In the genomic region with DNA sequence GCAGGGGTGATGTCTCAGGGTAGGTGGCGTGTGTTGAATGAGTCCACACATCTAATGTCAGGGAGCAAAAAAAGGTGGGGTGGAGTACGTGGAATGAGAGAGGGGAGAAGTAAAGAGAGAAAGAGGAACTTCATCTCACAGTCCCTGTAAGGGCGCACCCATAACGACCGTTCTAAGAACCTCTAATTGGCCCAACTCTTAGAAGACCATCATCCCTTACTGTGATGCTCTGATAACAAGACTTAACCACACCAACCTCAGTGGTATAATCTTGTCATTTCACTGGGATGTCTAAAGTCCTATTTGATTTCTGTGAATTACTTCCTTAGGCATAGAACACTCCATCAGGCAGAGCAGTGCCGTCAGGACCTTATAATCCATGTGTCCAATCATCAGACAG, we compare ENCODE assay signal across 18 mouse cellular contexts. TPM values are rescaled to one million over a fixed set of nuclear protein-coding genes. Genes with fewer than 3 reads are reported as not detected.
"Had no signal": no experiment of that assay in that cellular context is flagged by ENCODE, and none has a peak within 500 bp of the region (broad histone marks: within the 10 kb centered on the region; RNA-seq: fewer than 3 reads in every experiment).

No protein-coding gene starts in this region.

- H3K27me3 ChIP-seq: megakaryocyte, embryonic 14.5 days had no signal

- H3K9ac ChIP-seq: lung, embryonic 14.5 days had no signal

- DNase-seq: kidney, adult 18-20 months; kidney, postnatal 25 days; layer of hippocampus, postnatal 36 days; lung, embryonic 14.5 days; midbrain, embryonic 14.5 days; thymus, adult 2 months; thymus, postnatal 14 days; thymus, postnatal 4 days had no signal

- H3K4me3 ChIP-seq: layer of hippocampus, adult 2 months; left cerebral cortex, adult 2 months; megakaryocyte, embryonic 14.5 days had no signal

- H3K27ac ChIP-seq: kidney, postnatal 0 days; layer of hippocampus, adult 2 months; left cerebral cortex, adult 2 months; macrophage; stomach, postnatal 0 days had no signal

- H3K4me1 ChIP-seq: megakaryocyte, embryonic 14.5 days had no signal

- ATAC-seq: intestine, embryonic 16.5 days; lung, postnatal 0 days had no signal

- H3K4me2 ChIP-seq: lung, embryonic 14.5 days; midbrain, embryonic 11.5 days had no signal

RNA-seq across cellular contexts. Expression of gene Eci3, which starts 53.8 kb away (rescaled TPM):
- total RNA-seq: midbrain, postnatal 0 days had no signal
- polyA plus RNA-seq: macrophage had no signal
